Mouse (Mus musculus): ENCODE results near the gene Ak5.
"Not testable (repeated sequence)": the region's sequence is repeated elsewhere in the genome, so short reads cannot be mapped to it uniquely, and the experiment has no call there.

The Ak5 gene

GRCm38 (mm10) chr3:152469423-152470200 lies 198.5 kb downstream of the Ak5 start:
- DNase-seq, result no peak

- DNase-seq, result no peak
Observed at GRCm38 (mm10) chr3:152468569-152469041, 199.6 kb downstream of the Ak5 start.

GRCm38 (mm10) chr3:152468032-152468431 lies 200.1 kb downstream of the Ak5 start:
- no peak for DNase-seq

- no peak for DNase-seq
Observed at GRCm38 (mm10) chr3:152467312-152467711, 200.8 kb downstream of the Ak5 start.

GRCm38 (mm10) chr3:152466849-152467248 lies 201.3 kb downstream of the Ak5 start:
- no peak for DNase-seq

GRCm38 (mm10) chr3:152465338-152465737 lies 202.8 kb downstream of the Ak5 start:
- DNase-seq, result no peak

GRCm38 (mm10) chr3:152464462-152464861 lies 203.7 kb downstream of the Ak5 start:
- no peak for DNase-seq

GRCm38 (mm10) chr3:152462900-152463299 lies 205.3 kb downstream of the Ak5 start:
- no peak for DNase-seq

- no peak for DNase-seq
Observed at GRCm38 (mm10) chr3:152462038-152462547, 206.1 kb downstream of the Ak5 start.

- DNase-seq, result no peak
Observed at GRCm38 (mm10) chr3:152460802-152461201, 207.4 kb downstream of the Ak5 start.

GRCm38 (mm10) chr3:152458875-152459274 lies 209.3 kb downstream of the Ak5 start:
- DNase-seq, result not testable (repeated sequence)

GRCm38 (mm10) chr3:152457308-152458035 lies 210.7 kb downstream of the Ak5 start:
- DNase-seq, result no peak

- DNase-seq, result no peak
Observed at GRCm38 (mm10) chr3:152453163-152453562, 215.0 kb downstream of the Ak5 start.

- no peak for DNase-seq
Observed at GRCm38 (mm10) chr3:152446966-152447365, 221.2 kb downstream of the Ak5 start.

GRCm38 (mm10) chr3:152444114-152444513 lies 224.0 kb downstream of the Ak5 start:
- DNase-seq, result no peak

- no peak for DNase-seq
Observed at GRCm38 (mm10) chr3:152442795-152443194, 225.4 kb downstream of the Ak5 start.

- DNase-seq, result no peak
Observed at GRCm38 (mm10) chr3:152438068-152438467, 230.1 kb downstream of the Ak5 start.

- DNase-seq, result no peak
Observed at GRCm38 (mm10) chr3:152435590-152435989, 232.6 kb downstream of the Ak5 start.

- DNase-seq, result no peak
Observed at GRCm38 (mm10) chr3:152432677-152433076, 235.5 kb downstream of the Ak5 start.

- DNase-seq, result no peak
Observed at GRCm38 (mm10) chr3:152428925-152429324, 239.2 kb downstream of the Ak5 start.
